Mouse (Mus musculus): ENCODE measurements around the gene Plac9a. TPM values are rescaled to one million over a fixed set of nuclear protein-coding genes. Genes with fewer than 3 reads are reported as not detected.

The Plac9a gene
- total RNA-seq, 2 experiments from 2014 or later: not detected

DNA sequence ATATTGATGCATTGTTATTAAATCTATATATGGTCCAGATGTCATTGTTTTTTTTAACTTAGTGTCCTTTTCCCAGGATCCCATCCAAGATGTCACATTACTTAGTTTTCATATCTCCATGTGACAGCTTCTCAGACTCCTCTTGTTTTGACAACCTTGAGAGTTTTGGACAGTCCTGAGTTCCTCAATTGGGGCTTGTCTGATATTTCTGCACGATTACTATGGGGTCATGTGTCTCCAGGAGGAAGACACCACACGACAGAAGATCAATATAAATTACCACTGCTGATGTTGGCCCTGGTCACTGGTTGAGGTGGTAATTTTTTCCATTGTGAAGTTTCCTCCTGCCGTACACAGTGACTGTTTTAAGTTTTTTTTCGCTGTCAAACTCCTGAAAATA lies 61.3 kb downstream of the Plac9a start:
- peak overlapping the region; percentile 75; the same call in 1 of the 2 replicates for H3K27ac ChIP-seq
- DNase-seq (ENCODE audit: low spot score in 2 of 2): no peak
- peak overlapping the region; percentile 93 for H3K4me3 ChIP-seq
- no peak for TF ChIP-seq CTCF (conservative IDR thresholded peaks at IDR 0.05)

DNA sequence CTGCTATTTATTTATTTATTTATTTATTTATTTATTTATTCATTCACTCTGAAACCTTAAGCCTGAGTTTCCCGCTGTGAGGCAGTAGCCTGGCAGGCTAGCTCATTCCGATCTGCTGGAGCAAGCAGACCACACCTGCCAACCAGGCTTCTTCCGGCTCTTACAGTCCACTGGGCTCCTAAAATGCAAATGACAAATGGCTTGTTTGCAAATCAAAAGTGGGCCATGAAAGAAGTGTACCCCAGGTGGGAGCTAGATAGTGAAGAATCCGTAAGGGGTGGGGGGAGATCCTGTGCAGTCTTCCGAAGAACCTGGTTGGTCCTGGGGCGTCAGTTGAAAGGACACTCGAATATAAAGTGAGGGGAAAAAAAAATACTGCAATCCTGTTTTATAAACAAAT lies 61.9 kb downstream of the Plac9a start:
- Histone ChIP-seq H3K4me3 (no peak overlapping the region), H3K27ac (no peak overlapping the region)
- no peak for DNase-seq (ENCODE audit: low spot score in 2 of 2)
- TF ChIP-seq CTCF (conservative IDR thresholded peaks at IDR 0.05): no peak

- H3K27ac ChIP-seq: no peak overlapping the region
- TF ChIP-seq CTCF (conservative IDR thresholded peaks at IDR 0.05): no peak
These were observed 63.1 kb downstream of the Plac9a start for GRCm38 (mm10) chr14:25839791-25840190.

GRCm38 (mm10) chr14:25838411-25838810 lies 64.5 kb downstream of the Plac9a start:
- H3K4me3 ChIP-seq: no peak overlapping the region
- TF ChIP-seq CTCF (conservative IDR thresholded peaks at IDR 0.05): no peak
- H3K27ac ChIP-seq: no peak overlapping the region
- no peak for DNase-seq (ENCODE audit: low spot score in 2 of 2)

More at GRCm38 (mm10) chr14:25839791-25840190, 63.1 kb downstream of the Plac9a start:
- DNase-seq (ENCODE audit: low spot score in 2 of 2): no peak
- no peak overlapping the region for H3K4me3 ChIP-seq

Other genes starting within 250 kb of the Plac9a start
- gene Ppif, start 208.9 kb downstream of the Plac9a start, total RNA-seq (2021): 10 to 100 TPM; 27.4 to 34.2 TPM
- 10 to 100 TPM; 56.4 to 58.5 TPM for gene Zcchc24, start 134.1 kb downstream of the Plac9a start, total RNA-seq (2021)
- 10 to 100 TPM; 87.9 to 88.8 TPM for gene Anxa11, start 60.9 kb downstream of the Plac9a start, total RNA-seq (2021)
- 10 to 100 TPM in 1 of 2 experiments, 1 to 10 TPM in 1; 9.6 to 10.5 TPM for gene Tmem254a, start 24.6 kb upstream of the Plac9a start, total RNA-seq (2021)
- not detected for gene Cphx1, start 35.2 kb upstream of the Plac9a start, total RNA-seq (2021)
- gene Duxbl1, start 75.5 kb upstream of the Plac9a start, total RNA-seq (2021): under 1 TPM in 1 of 2 experiments, not detected in 1; 0.54 TPM
- gene Gm9780, start 139.6 kb upstream of the Plac9a start, total RNA-seq (2021): 1 to 10 TPM; 1.7 to 2.3 TPM
- gene Tmem254c, start 164.3 kb upstream of the Plac9a start, total RNA-seq (2021): 10 to 100 TPM; 15.8 to 18.1 TPM
- gene Cphx2, start 178.4 kb upstream of the Plac9a start, total RNA-seq (2021): not detected
- not detected for gene Cphx3, start 179.2 kb upstream of the Plac9a start, total RNA-seq (2021)
- gene Duxbl2, start 215.2 kb upstream of the Plac9a start, total RNA-seq (2021): under 1 TPM in 1 of 2 experiments, not detected in 1; 0.31 TPM

Measured in layer of hippocampus, adult 2 months (tissue).